Mouse (Mus musculus) intestine, embryonic 15.5 days (tissue): ENCODE results near the gene Cdc5l. TPM values are rescaled to one million over a fixed set of nuclear protein-coding genes. Genes with fewer than 3 reads are reported as not detected.

Experiments used
- ATAC-seq: fragments of 200-750 bp; cut with Nextera tagmentation; 2 replicates; pipeline ENCODE4 v1.8.0; 2017; ENCODE audit warnings: moderate TSS enrichment, moderate library complexity
- H3K27ac ChIP-seq: fragments of 300-500 bp; sonication (generic); 2 replicates; pipeline ENCODE4 v1.5.1; 2015; ENCODE audit warnings: mild to moderate bottlenecking, inconsistent platforms
- H3K27me3 ChIP-seq: fragments of 300-500 bp; sonication (generic); replicated peaks from 2 replicates; pipeline ENCODE4 v1.6.1; 2015; ENCODE audit warnings: inconsistent platforms
- H3K36me3 ChIP-seq: fragments of 300-500 bp; sonication (generic); 2 replicates; pipeline ENCODE4 v1.6.1; 2015; ENCODE audit warnings: inconsistent platforms
- H3K4me1 ChIP-seq: fragments of 300-500 bp; sonication (generic); replicated peaks from 2 replicates; pipeline ENCODE4 v1.6.1; 2015; ENCODE audit warnings: inconsistent platforms
- H3K4me2 ChIP-seq: fragments of 300-500 bp; sonication (generic); replicated peaks from 2 replicates; pipeline ENCODE4 v1.6.1; 2015; ENCODE audit warnings: mild to moderate bottlenecking, inconsistent platforms
- H3K4me3 ChIP-seq: fragments of 300-500 bp; sonication (generic); replicated peaks from 2 replicates; pipeline ENCODE4 v1.5.1; 2015; ENCODE audit warnings: inconsistent platforms
- H3K9ac ChIP-seq: fragments of 300-500 bp; sonication (generic); 2 replicates; pipeline ENCODE4 v1.6.1; 2015; ENCODE audit warnings: inconsistent platforms
- H3K9me3 ChIP-seq: fragments of 300-500 bp; sonication (generic); 2 replicates; pipeline ENCODE4 v1.6.1; 2016; ENCODE audit warnings: inconsistent platforms
- WGBS: fragments of 180-500 bp; shearing (Covaris S2); methylation state at CpG from one replicate; pipeline ENCODE4 v1.1.7; 2015; 5-methylcytosine and 5-hydroxymethylcytosine counted together
- polyA plus RNA-seq: library from polyadenylated mRNA; unstranded; fragments of >200 nt; fragmentation: Nextera tagmentation; extraction: Ambion mirVana; gene quantifications from 2 replicates; pipeline ENCODE4 v1.2.1, GENCODE M21; 2015

Gene Cdc5l
- polyA plus RNA-seq, 1 experiment from 2014 or later = 63.4 TPM

DNA sequence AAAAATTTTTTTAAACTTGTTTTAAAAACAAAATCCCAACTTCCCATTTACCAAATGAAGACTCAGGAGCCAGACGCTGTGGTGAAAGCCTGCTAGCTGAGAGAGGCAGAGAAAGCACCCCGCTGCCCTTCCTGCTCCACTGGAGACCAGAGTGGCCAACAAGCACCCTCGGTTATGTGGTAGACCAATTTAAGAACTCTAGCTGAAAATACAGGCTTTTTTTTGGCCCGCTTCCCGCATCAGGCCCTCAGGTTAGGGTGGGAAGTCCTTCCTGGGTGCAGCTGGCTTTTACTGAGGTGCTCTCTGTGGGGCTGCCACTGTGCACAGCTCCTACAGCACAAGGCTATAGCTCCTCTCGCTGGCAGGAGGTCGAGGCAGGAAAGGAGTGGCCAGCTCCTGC is 46.6 kb downstream of the Cdc5l start:
- H3K27ac ChIP-seq = no peak overlapping the region
- H3K4me3 ChIP-seq = no peak overlapping the region
- ATAC-seq = no peak
- H3K27me3 ChIP-seq = no peaks in the 10 kb centered on the region
- H3K9ac ChIP-seq = no peak overlapping the region
- H3K9me3 ChIP-seq = no peaks in the 10 kb centered on the region
- 80% methylated on average over 7 of the region's 7 CpGs for WGBS
- no peaks in the 10 kb centered on the region for H3K4me1 ChIP-seq
- peaks cover 19% of the 10 kb centered on the region for H3K36me3 ChIP-seq
- H3K4me2 ChIP-seq = no peak overlapping the region

- Histone ChIP-seq H3K9me3 (no peaks in the 10 kb centered on the region), H3K27me3 (no peaks in the 10 kb centered on the region), H3K9ac (no peak overlapping the region), H3K4me1 (no peaks in the 10 kb centered on the region), H3K36me3 (peaks cover 4% of the 10 kb centered on the region; the same call in 1 of the 2 replicates), H3K4me2 (no peak overlapping the region), H3K27ac (no peak overlapping the region), H3K4me3 (no peak overlapping the region)
- ATAC-seq = no peak
- 84% methylated on average over 3 of the region's 3 CpGs for WGBS
Observed at GRCm38 (mm10) chr17:45383305-45383704, 50.2 kb downstream of the Cdc5l start.

- Histone ChIP-seq H3K4me1 (no peaks in the 10 kb centered on the region), H3K36me3 (no peaks in the 10 kb centered on the region), H3K4me3 (no peak overlapping the region), H3K4me2 (no peak overlapping the region), H3K27ac (no peak overlapping the region), H3K9me3 (no peaks in the 10 kb centered on the region), H3K27me3 (no peaks in the 10 kb centered on the region), H3K9ac (no peak overlapping the region)
- ATAC-seq = no peak
- WGBS = 79% methylated on average over 9 of the region's 9 CpGs
Observed at GRCm38 (mm10) chr17:45379271-45379784, 54.2 kb downstream of the Cdc5l start.

GRCm38 (mm10) chr17:45377323-45377722 is 56.2 kb downstream of the Cdc5l start:
- H3K36me3 ChIP-seq = no peaks in the 10 kb centered on the region
- H3K4me2 ChIP-seq = no peak overlapping the region
- no peak overlapping the region for H3K27ac ChIP-seq
- no peaks in the 10 kb centered on the region for H3K9me3 ChIP-seq
- H3K4me1 ChIP-seq = no peaks in the 10 kb centered on the region
- H3K27me3 ChIP-seq = 0 out of 2 replicates have a peak, but pooled peaks cover 2% of the 10 kb centered on the region
- H3K4me3 ChIP-seq = no peak overlapping the region
- ATAC-seq = no peak
- H3K9ac ChIP-seq = no peak overlapping the region
- WGBS = 53% methylated on average over 5 of the region's 5 CpGs

- Histone ChIP-seq H3K4me1 (no peaks in the 10 kb centered on the region), H3K9me3 (no peaks in the 10 kb centered on the region), H3K27me3 (0 out of 2 replicates have a peak, but pooled peaks cover 2% of the 10 kb centered on the region), H3K9ac (no peak overlapping the region), H3K4me3 (no peak overlapping the region), H3K4me2 (no peak overlapping the region), H3K27ac (no peak overlapping the region), H3K36me3 (no peaks in the 10 kb centered on the region)
- 28% methylated on average over 13 of the region's 13 CpGs for WGBS
- peak; percentile 82 for ATAC-seq
Observed at GRCm38 (mm10) chr17:45373987-45374608, 59.4 kb downstream of the Cdc5l start.

GRCm38 (mm10) chr17:45371042-45371441 is 62.5 kb downstream of the Cdc5l start:
- ATAC-seq = no peak
- no peak overlapping the region for H3K27ac ChIP-seq
- H3K9ac ChIP-seq = no peak overlapping the region
- no peaks in the 10 kb centered on the region for H3K36me3 ChIP-seq
- H3K4me1 ChIP-seq = no peaks in the 10 kb centered on the region
- H3K27me3 ChIP-seq = 0 out of 2 replicates have a peak, but pooled peaks cover 2% of the 10 kb centered on the region
- H3K4me3 ChIP-seq = no peak overlapping the region
- no peaks in the 10 kb centered on the region for H3K9me3 ChIP-seq
- no peak overlapping the region for H3K4me2 ChIP-seq
- WGBS = 52% methylated on average over 9 of the region's 9 CpGs

GRCm38 (mm10) chr17:45370535-45370934 is 63.0 kb downstream of the Cdc5l start:
- H3K27ac ChIP-seq = no peak overlapping the region
- H3K9ac ChIP-seq = no peak overlapping the region
- no peak overlapping the region for H3K4me2 ChIP-seq
- WGBS = 59% methylated on average over 5 of the region's 5 CpGs
- 0 out of 2 replicates have a peak, but pooled peaks cover 2% of the 10 kb centered on the region for H3K27me3 ChIP-seq
- H3K4me1 ChIP-seq = no peaks in the 10 kb centered on the region
- H3K4me3 ChIP-seq = no peak overlapping the region
- ATAC-seq = no peak
- no peaks in the 10 kb centered on the region for H3K9me3 ChIP-seq
- no peaks in the 10 kb centered on the region for H3K36me3 ChIP-seq

- no peak overlapping the region for H3K4me2 ChIP-seq
- no peak overlapping the region for H3K27ac ChIP-seq
- no peak for ATAC-seq
- no peaks in the 10 kb centered on the region for H3K27me3 ChIP-seq
- H3K36me3 ChIP-seq = no peaks in the 10 kb centered on the region
- H3K9ac ChIP-seq = no peak overlapping the region
- no peaks in the 10 kb centered on the region for H3K4me1 ChIP-seq
- no peak overlapping the region for H3K4me3 ChIP-seq
- H3K9me3 ChIP-seq = no peaks in the 10 kb centered on the region
- WGBS = 57% methylated on average over 7 of the region's 7 CpGs
Observed at GRCm38 (mm10) chr17:45364871-45365270, 68.7 kb downstream of the Cdc5l start.

- H3K4me1 ChIP-seq = 0 out of 2 replicates have a peak, but pooled peaks cover 3% of the 10 kb centered on the region
- H3K4me2 ChIP-seq = no peak overlapping the region
- ATAC-seq = no peak
- H3K9me3 ChIP-seq = no peaks in the 10 kb centered on the region
- H3K4me3 ChIP-seq = no peak overlapping the region
- no peak overlapping the region for H3K9ac ChIP-seq
- no peak overlapping the region for H3K27ac ChIP-seq
- 89% methylated on average over 3 of the region's 3 CpGs for WGBS
- H3K27me3 ChIP-seq = no peaks in the 10 kb centered on the region; the same call in 1 of the 2 replicates
- H3K36me3 ChIP-seq = no peaks in the 10 kb centered on the region
Observed at GRCm38 (mm10) chr17:45360950-45361349, 72.6 kb downstream of the Cdc5l start.

DNA sequence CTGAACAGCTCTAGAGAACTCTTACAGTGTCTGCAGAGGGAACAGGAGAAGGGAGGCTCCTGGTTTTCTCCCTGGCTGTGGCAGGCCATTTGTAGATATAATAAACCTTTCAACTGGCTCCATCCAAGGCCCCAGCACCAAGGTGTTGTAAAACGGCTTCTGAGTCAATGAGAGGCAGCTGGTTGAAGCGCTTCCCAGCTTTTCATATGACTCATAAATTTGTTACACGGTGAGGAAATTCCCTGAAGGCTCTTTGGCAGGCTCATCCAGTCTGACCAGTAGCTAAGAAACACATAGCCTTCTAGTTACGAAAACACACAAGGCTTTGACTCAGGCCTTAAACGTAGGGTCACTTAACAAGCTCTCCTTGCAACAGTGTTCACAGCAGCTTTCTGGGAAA is 74.1 kb downstream of the Cdc5l start:
- H3K27me3 ChIP-seq = no peaks in the 10 kb centered on the region; the same call in 1 of the 2 replicates
- H3K27ac ChIP-seq = no peak overlapping the region
- H3K9ac ChIP-seq = no peak overlapping the region
- 26% methylated on average over 5 of the region's 5 CpGs for WGBS
- H3K36me3 ChIP-seq = no peaks in the 10 kb centered on the region
- 0 out of 2 replicates have a peak, but pooled peaks cover 3% of the 10 kb centered on the region for H3K4me1 ChIP-seq
- H3K4me3 ChIP-seq = no peak overlapping the region
- H3K4me2 ChIP-seq = no peak overlapping the region
- H3K9me3 ChIP-seq = no peaks in the 10 kb centered on the region
- ATAC-seq = peak; percentile 82

DNA sequence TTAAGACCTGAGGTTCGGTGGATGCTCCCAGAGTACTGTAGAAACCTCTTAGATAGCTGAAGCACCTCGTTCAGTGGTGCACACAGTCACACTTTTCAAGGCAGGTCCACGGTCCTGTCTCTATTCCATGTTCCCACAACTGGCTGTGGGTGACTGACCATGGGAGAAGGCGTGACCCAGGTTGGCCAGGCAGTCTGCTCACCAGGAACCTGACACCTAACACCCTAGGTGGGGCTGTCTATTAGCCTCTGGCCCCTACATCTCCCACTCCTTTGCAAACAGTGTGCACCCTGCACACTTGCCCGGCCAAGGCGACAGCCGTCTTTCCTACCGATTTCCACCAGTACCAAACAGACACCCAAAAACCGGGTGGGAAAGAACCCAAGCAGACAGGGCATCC is 77.1 kb downstream of the Cdc5l start:
- Histone ChIP-seq H3K9me3 (no peaks in the 10 kb centered on the region), H3K36me3 (no peaks in the 10 kb centered on the region), H3K27ac (no peak overlapping the region), H3K4me2 (no peak overlapping the region), H3K4me1 (0 out of 2 replicates have a peak, but pooled peaks cover 3% of the 10 kb centered on the region), H3K27me3 (no peaks in the 10 kb centered on the region; the same call in 1 of the 2 replicates), H3K9ac (no peak overlapping the region), H3K4me3 (no peak overlapping the region)
- no peak for ATAC-seq
- WGBS = 85% methylated on average over 9 of the region's 9 CpGs

DNA sequence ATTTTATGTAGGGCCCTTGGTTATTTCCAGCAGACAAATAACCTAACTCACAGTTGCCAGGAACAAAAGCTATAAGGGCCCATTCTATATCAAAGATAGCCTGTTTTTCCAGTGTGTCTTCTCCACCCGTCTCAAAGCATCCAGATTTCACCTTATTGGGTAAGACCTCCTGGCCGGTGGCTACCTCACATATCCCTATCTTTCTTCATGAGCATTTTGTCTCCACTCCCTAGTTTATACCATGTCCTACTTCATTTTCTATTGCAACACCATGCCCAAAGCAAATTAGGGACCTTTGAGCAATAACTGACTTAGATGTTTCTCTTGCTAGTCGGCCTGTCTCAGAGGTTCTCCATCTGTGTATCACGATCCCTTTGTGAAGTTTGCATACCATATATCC is 85.6 kb downstream of the Cdc5l start:
- WGBS = 88% methylated on average over 4 of the region's 4 CpGs
- no peaks in the 10 kb centered on the region for H3K36me3 ChIP-seq
- no peaks in the 10 kb centered on the region for H3K4me1 ChIP-seq
- ATAC-seq = no peak
- H3K27ac ChIP-seq = no peak overlapping the region
- no peak overlapping the region for H3K4me3 ChIP-seq
- no peak overlapping the region for H3K4me2 ChIP-seq
- no peaks in the 10 kb centered on the region for H3K27me3 ChIP-seq
- H3K9ac ChIP-seq = no peak overlapping the region
- H3K9me3 ChIP-seq = no peaks in the 10 kb centered on the region
